Mouse (Mus musculus) E14TG2a.4 (cell line): ENCODE measurements at regions not wholly inside any gene's neighbourhood (a gene's known extent, or its start where the extent isn't known, plus 50 kb on each side); places are given as distances from the start of the nearest gene placed in this dataset.

ENCODE experiments used
- H3K27me3 ChIP-seq: 2 replicates; pipeline ENCODE4 v1.6.1; 2014; ENCODE audit warnings: low read length, control low read depth; ENCODE audit not compliant: insufficient read depth
- H3K36me3 ChIP-seq: 2 replicates; pipeline ENCODE4 v1.6.1; 2014; ENCODE audit warnings: low read length, control low read depth; ENCODE audit not compliant: insufficient read depth
- H3K4me1 ChIP-seq: replicated peaks from 2 replicates; pipeline ENCODE4 v1.6.1; 2014; ENCODE audit warnings: low read depth, low read length, control low read depth
- H3K4me3 ChIP-seq: replicated peaks from 2 replicates; pipeline ENCODE4 v1.5.1; 2014; ENCODE audit warnings: mild to moderate bottlenecking, low read length
- H3K9me3 ChIP-seq: 2 replicates; pipeline ENCODE4 v1.6.1; 2014; ENCODE audit warnings: low read length, control low read depth
- CTCF ChIP-seq: conservative IDR thresholded peaks from 2 replicates; pipeline ENCODE4 v1.5.1; 2014; ENCODE audit warnings: low read length
- NANOG ChIP-seq: IDR thresholded peaks from 2 replicates; pipeline ENCODE4 v1.6.1; 2014; ENCODE audit warnings: borderline replicate concordance, low read length, mixed read lengths
- POU5F1 ChIP-seq: IDR thresholded peaks from 2 replicates; pipeline ENCODE4 v1.6.1; 2014; ENCODE audit warnings: low read length, borderline replicate concordance

DNA sequence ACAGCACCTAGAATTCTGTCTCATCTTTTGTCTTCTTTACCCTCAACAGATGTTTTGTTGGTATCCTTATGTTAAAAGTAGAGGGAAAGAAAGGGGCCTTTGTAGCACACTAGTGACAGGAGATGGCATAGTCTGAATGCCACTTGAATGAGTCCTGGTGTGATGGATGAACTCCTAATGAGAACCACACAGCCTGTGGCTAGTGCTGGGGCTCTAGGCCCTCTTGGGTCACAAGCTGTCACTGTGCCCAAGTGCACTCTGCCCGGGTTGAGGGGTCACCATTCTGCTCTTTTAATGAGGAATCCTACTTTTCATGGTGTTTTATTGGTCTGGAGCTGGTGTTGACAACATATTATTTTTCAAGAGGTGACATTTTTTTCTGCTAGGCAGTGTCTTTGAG, 355.0 kb upstream of the Nrp1 start:
- H3K4me1 ChIP-seq: no peaks in the 10 kb centered on the region
- H3K9me3 ChIP-seq: peaks cover 2% of the 10 kb centered on the region; the same call in 1 of the 2 replicates
- H3K36me3 ChIP-seq: no peaks in the 10 kb centered on the region
- H3K4me3 ChIP-seq: no peak overlapping the region
- no peak for TF ChIP-seq CTCF
- TF ChIP-seq POU5F1: no peak
- TF ChIP-seq NANOG: no peak
- no peaks in the 10 kb centered on the region for H3K27me3 ChIP-seq

DNA sequence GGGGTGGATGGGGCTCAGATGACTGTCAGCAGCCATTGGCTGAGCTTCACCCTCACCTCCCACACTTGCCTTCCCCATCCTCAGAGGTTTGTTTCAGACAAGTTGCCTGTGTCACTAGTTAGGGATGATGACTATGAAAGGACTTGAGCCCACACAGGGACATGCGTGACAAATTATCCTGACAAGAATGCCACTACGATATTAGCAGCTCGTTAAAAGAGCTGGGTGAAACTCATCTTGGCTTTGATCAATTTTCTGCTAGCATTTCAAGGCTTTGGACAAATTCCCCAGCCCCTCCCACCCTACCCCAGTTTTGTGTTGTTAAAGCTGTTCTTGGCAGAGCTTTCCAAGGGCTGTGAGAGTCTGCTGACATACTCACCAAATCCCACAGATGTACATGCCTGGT, 354.5 kb upstream of the Nrp1 start:
- no peaks in the 10 kb centered on the region for H3K9me3 ChIP-seq

DNA sequence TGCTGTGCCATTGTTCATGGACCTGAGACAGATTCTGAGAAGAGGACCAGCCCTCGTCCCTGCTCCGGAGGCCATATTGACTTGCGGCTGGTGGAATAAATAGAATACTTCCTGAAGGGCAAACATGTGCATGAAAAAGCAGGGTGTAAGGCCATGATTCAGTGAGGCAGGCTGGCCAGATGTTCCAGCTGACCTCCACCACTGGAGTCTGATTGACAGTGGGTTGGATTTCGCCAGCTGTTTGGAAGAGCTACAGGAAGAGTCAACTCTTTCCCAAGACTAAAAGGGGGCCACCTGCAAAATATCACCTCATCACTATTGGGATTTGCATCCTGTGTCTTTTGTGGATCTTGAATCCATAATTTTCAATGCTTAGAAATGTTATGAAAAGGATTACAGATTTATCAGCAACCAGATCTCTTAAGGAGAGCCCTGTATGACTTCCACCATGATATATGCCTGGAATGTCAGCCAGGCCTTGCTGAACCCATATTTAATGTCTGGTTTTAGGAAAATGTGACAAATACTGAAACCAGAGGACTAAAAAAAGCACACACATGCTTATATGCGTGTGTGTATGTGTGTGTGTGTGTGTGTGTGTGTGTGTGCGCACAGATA, 348.9 kb upstream of the Nrp1 start:
- Histone ChIP-seq H3K27me3 (no peaks in the 10 kb centered on the region), H3K36me3 (no peaks in the 10 kb centered on the region), H3K4me3 (no peak overlapping the region), H3K9me3 (no peaks in the 10 kb centered on the region), H3K4me1 (no peaks in the 10 kb centered on the region)
- TF ChIP-seq NANOG (no peak), CTCF (no peak)

More for the DNA sequence above, 354.5 kb upstream of the Nrp1 start:
- H3K4me3 ChIP-seq: no peak overlapping the region
- H3K4me1 ChIP-seq: no peaks in the 10 kb centered on the region
- no peak for TF ChIP-seq POU5F1
- no peak for TF ChIP-seq CTCF
- TF ChIP-seq NANOG: no peak
- no peaks in the 10 kb centered on the region for H3K36me3 ChIP-seq
- H3K27me3 ChIP-seq: no peaks in the 10 kb centered on the region

DNA sequence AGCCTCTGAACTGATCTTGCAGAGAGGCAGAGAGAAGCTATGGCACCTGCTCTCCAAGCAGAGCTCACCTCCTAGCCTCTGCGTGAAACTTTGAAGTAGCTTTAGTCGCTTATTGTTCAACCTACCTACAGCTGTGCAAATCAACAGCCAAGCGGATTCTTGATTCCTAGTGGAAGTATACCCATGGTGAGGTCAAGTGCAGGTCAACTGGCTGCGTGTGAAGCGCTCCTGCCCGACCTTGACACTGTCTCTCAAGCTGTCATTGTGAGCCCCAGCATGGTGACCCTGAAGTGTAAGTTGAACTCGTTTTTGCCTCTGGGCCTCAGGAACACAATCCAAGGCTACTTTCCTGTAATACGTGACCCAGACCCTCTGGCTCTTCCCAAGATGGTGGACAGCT, 341.2 kb upstream of the Nrp1 start:
- Histone ChIP-seq H3K9me3 (no peaks in the 10 kb centered on the region), H3K4me1 (peaks cover 9% of the 10 kb centered on the region), H3K27me3 (0 out of 2 replicates have a peak, but pooled peaks cover under 1% of the 10 kb centered on the region), H3K36me3 (no peaks in the 10 kb centered on the region), H3K4me3 (no peak overlapping the region)
- TF ChIP-seq NANOG (peak; percentile 26; the same call in 1 of the 2 replicates), CTCF (no peak)

DNA sequence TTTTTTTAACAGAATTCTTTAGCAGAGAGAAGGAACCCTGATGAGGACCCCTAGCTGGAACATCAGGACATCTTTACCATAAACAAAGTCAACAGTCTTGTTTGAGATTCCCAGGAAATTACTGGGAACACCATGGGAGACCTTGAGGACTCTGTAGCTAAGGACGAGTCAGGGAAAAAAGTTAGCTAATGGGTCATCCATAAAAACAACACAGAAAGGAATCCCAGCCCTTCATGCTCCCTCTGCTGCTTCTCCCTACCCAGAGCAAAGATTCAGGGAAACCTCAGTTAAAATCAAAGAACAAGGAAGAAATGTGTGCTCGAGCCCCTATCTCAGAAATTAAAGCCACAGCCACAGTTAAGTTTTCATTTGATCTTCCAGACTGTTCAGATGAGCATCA, 334.7 kb upstream of the Nrp1 start:
- TF ChIP-seq POU5F1 (no peak), NANOG (no peak), CTCF (no peak)
- Histone ChIP-seq H3K4me3 (no peak overlapping the region), H3K27me3 (0 out of 2 replicates have a peak, but pooled peaks cover 4% of the 10 kb centered on the region), H3K36me3 (no peaks in the 10 kb centered on the region), H3K4me1 (peaks cover 5% of the 10 kb centered on the region; the same call in 1 of the 2 replicates), H3K9me3 (no peaks in the 10 kb centered on the region)

DNA sequence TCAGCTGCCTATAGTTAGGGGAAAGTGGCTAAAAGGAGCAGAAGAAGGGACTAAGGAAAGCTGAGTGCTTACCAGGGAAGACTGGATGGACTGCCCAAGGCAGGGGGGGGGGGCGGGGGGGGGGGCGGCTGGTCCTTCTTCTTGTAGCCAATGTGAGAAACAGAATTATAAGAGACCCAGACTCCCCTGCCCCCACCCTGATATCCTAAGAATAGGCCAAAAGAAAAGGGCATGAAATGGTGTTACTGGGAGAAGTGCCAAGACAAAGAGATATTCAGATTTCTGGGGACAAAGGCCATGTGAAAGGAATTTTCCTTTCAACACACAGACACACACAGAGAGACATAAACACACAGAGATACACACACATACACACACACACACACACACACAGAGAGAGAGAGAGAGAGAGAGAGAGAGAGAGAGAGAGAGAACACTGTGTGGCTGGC, 333.6 kb upstream of the Nrp1 start:
- Histone ChIP-seq H3K4me3 (no peak overlapping the region), H3K9me3 (no peaks in the 10 kb centered on the region), H3K27me3 (0 out of 2 replicates have a peak, but pooled peaks cover 4% of the 10 kb centered on the region), H3K4me1 (peaks cover 5% of the 10 kb centered on the region; the same call in 1 of the 2 replicates), H3K36me3 (no peaks in the 10 kb centered on the region)
- TF ChIP-seq CTCF: no peak
- no peak for TF ChIP-seq NANOG
- no peak for TF ChIP-seq POU5F1

DNA sequence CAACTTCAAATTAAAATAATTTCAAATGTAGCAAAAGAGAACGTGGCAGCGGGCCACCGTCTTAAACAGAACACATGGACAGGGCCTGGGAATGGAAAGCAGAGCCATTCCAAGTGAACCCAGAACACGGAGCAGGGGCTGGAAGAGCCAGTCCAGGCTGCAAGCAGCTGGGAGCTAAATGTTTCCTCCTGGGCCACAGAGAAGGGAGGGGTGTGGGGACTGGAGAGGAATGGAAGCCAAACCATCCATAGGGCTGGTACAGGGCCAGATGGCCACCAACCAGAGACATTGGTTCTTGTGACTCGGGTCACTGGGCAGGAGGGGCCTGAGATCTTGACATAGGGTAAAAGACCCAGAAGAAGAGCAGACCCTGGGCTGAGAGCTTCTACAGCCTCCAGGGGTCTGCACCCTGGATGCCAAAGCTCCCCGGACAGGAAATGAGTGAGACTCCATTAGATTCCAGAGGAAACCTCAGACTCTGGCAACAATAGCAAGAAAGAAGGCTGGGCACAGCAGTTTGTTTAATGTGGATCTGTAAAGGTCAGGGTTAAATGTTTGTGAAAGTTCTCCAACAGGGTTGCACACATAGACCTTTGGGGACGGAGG, 333.1 kb upstream of the Nrp1 start:
- Histone ChIP-seq H3K4me1 (peaks cover 5% of the 10 kb centered on the region; the same call in 1 of the 2 replicates), H3K4me3 (no peak overlapping the region), H3K9me3 (no peaks in the 10 kb centered on the region), H3K27me3 (0 out of 2 replicates have a peak, but pooled peaks cover 4% of the 10 kb centered on the region), H3K36me3 (no peaks in the 10 kb centered on the region)
- TF ChIP-seq NANOG: no peak
- TF ChIP-seq CTCF: no peak
- TF ChIP-seq POU5F1: no peak

DNA sequence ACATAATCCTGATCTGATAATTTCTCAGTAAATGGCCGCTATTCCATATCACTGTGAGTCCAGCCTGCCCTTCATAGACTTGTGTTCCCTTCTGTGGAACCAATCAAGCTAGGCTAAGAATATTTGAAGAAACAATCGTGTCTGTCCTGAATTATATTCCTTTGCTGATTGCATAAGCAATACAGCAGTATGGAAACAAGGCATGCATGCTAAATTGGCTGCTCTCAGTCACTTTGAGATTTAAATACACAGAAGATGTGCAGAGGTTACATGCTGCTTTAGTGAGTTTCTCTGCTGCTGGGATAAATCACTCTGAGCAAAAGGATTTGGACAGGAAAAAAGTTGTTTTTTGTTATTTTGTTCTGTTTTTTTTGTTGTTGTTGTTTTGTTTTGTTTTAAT, 331.4 kb upstream of the Nrp1 start:
- Histone ChIP-seq H3K27me3 (peaks cover 4% of the 10 kb centered on the region; the same call in 1 of the 2 replicates), H3K4me1 (peaks cover 14% of the 10 kb centered on the region), H3K4me3 (no peak overlapping the region), H3K9me3 (no peaks in the 10 kb centered on the region), H3K36me3 (no peaks in the 10 kb centered on the region)
- no peak for TF ChIP-seq NANOG
- no peak for TF ChIP-seq POU5F1
- TF ChIP-seq CTCF: no peak
